Mouse (Mus musculus) heart, adult 2 months (tissue): ENCODE measurements around the gene Adamts4.

Source experiments
- CTCF ChIP-seq: fragments of 200-600 bp; IDR thresholded peaks from 2 replicates; pipeline ENCODE4 v1.8.1; 2022; ENCODE audit warnings: antibody characterized with exemption, mild to moderate bottlenecking, moderate library complexity
- EP300 ChIP-seq: fragments of 200-500 bp; IDR thresholded peaks from 2 replicates; pipeline ENCODE4 v1.6.1; 2011; ENCODE audit warnings: low read depth, low read length, control low read depth; ENCODE audit not compliant: insufficient read depth
- POLR2A ChIP-seq: fragments of 200-500 bp; IDR thresholded peaks from 2 replicates; pipeline ENCODE4 v1.6.1; 2011; ENCODE audit warnings: mild to moderate bottlenecking, low read depth, low read length, control low read depth; ENCODE audit not compliant: insufficient read depth

DNA sequence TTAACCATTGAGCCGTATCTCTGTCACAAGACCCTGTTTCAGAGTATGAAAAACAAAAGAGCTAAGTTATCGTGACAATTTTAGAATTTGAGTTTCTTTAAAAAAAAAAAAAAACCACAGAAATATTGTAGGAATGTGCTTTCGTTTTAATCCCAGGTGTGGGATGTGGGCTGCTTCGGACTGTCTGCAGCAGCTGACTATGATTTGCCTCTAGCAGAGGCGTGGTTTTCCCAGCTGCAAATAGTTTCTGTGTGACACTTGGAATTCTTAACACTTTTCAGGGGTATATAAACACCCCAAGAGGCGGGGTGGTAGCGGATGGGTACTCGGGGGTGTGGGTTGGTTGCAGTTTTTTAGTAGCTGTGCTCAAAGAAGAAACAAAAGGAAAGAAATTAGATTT, 4.9 kb upstream of the Adamts4 start:
- no peak for TF ChIP-seq CTCF
- TF ChIP-seq POLR2A = no peak
- TF ChIP-seq EP300 = no peak
